ENCODE assay signal across 8 mouse cellular contexts in genomic region chr16:56075222-56076111, GRCm38 (mm10). TPM values are rescaled to one million over a fixed set of nuclear protein-coding genes. Genes with fewer than 3 reads are reported as not detected.
DNase-seq lines count a peak whose midpoint lies in the region; ATAC-seq and TF ChIP-seq lines count a peak whose summit lies in the region.

No protein-coding gene starts in this region.

- H3K4me3 ChIP-seq in lung, embryonic 14.5 days (ENCODE audit: low read depth, low read length), result peak overlapping the region; percentile 66
- peak overlapping the region; percentile 100 for H3K4me3 ChIP-seq in olfactory bulb, adult 2 months (ENCODE audit: insufficient read depth, low read depth, low read length)

- H3K27ac ChIP-seq in lung, embryonic 14.5 days (ENCODE audit: low read depth), result peak overlapping the region; percentile 77
- H3K27ac ChIP-seq in olfactory bulb, adult 2 months (ENCODE audit: insufficient read depth, low read depth, low read length), result peak overlapping the region; percentile 96

- H3K4me2 ChIP-seq in lung, embryonic 14.5 days, result peak overlapping the region; percentile 60

- DNase-seq in MN1 (ENCODE audit: low spot score), result peak; percentile 85
- DNase-seq in cerebellum, adult 8-10 months, result peak; percentile 84
- DNase-seq in forelimb bud, embryonic 11.5 days (ENCODE audit: low read depth, low spot score), result peak; percentile 89
- peak; percentile 77 to 79 for DNase-seq in layer of hippocampus, adult 8-10 months (ENCODE audit: low spot score in 2 of 2)
- DNase-seq in lung, embryonic 14.5 days, result peak; percentile 91
- DNase-seq in thymus, adult 18-20 months, result peak; percentile 70 to 80

- no peak for TF ChIP-seq CTCF in lung, embryonic 14.5 days (IDR thresholded peaks at IDR 0.05; ENCODE audit: low read depth)
- TF ChIP-seq CTCF in olfactory bulb, adult 2 months (IDR thresholded peaks at IDR 0.05; ENCODE audit: insufficient read depth, low read depth, low read length), result no peak

- H3K27me3 ChIP-seq in lung, embryonic 14.5 days (ENCODE audit: insufficient read depth, low read length), result no peaks in the 10 kb centered on the region

- peak overlapping the region; percentile 61 for H3K9ac ChIP-seq in lung, embryonic 14.5 days

- no peaks in the 10 kb centered on the region for H3K36me3 ChIP-seq in lung, embryonic 14.5 days (ENCODE audit: insufficient read depth)

- peak; percentile 84 to 86 for ATAC-seq in hematopoietic stem cell, adult 5-6 weeks (replicated peaks in 1 of 2; ENCODE audit: insufficient read depth in 1 of 2, low FRiP score in 2 of 2, low TSS enrichment in 1 of 2, low read depth in 1 of 2, poor library complexity in 2 of 2, severe bottlenecking in 2 of 2)
- peak; percentile 86 for ATAC-seq in lung, embryonic 14.5 days (ENCODE audit: insufficient read depth)

- TF ChIP-seq POLR2A in olfactory bulb, adult 2 months (IDR thresholded peaks at IDR 0.05; ENCODE audit: insufficient read depth, low read depth, low read length), result peak; percentile 42; the same call in 1 of the 2 replicates

- no peaks in the 10 kb centered on the region for H3K4me1 ChIP-seq in lung, embryonic 14.5 days (ENCODE audit: insufficient read depth)
- peaks cover 3% of the 10 kb centered on the region; the same call in 1 of the 2 replicates for H3K4me1 ChIP-seq in olfactory bulb, adult 2 months (ENCODE audit: control insufficient read depth, insufficient read depth, low read length)

- H3K9me3 ChIP-seq in lung, embryonic 14.5 days (ENCODE audit: low read depth, low read length), result no peaks in the 10 kb centered on the region

- under 1% methylated on average over 45 of the region's 66 CpGs for WGBS in lung, embryonic 14.5 days
- WGBS in olfactory bulb, adult 2 months, result under 1% methylated on average over 53 of the region's 66 CpGs

RNA-seq across cellular contexts. Expression of gene Senp7, which starts 27.3 kb away (rescaled TPM):
- 36.4 and 41.5 TPM in 2 replicates for total RNA-seq in hematopoietic stem cell, adult 5-6 weeks (2017)
- 10 to 100 TPM; 46.4 to 57.0 (median 52.0) TPM for total RNA-seq in layer of hippocampus, adult 8-10 months (2022)
- 29.6 and 30.3 TPM in 2 replicates for polyA plus RNA-seq in lung, embryonic 14.5 days (2014; fragmentation: Nextera tagmentation; extraction: Ambion mirVana)
- polyA plus RNA-seq in olfactory bulb, adult 2 months (2012; ENCODE audit: insufficient read depth, insufficient read length, low replicate concordance, missing spikeins), result not detected in 2 replicates

RNA-seq across cellular contexts. Expression of gene Trmt10c, which starts 37.8 kb away (rescaled TPM):
- total RNA-seq in hematopoietic stem cell, adult 5-6 weeks (2017), result 49.7 and 56.0 TPM in 2 replicates
- total RNA-seq in layer of hippocampus, adult 8-10 months (2022), result 10 to 100 TPM in 3 of 4 experiments, 1 to 10 TPM in 1; 7.8 to 10.6 (median 10.1) TPM
- polyA plus RNA-seq in lung, embryonic 14.5 days (2014; fragmentation: Nextera tagmentation; extraction: Ambion mirVana), result 27.5 and 30.2 TPM in 2 replicates
- not detected in 2 replicates for polyA plus RNA-seq in olfactory bulb, adult 2 months (2012; ENCODE audit: insufficient read depth, insufficient read length, low replicate concordance, missing spikeins)

RNA-seq across cellular contexts. Expression of gene Pcnp, which starts 45.9 kb away (rescaled TPM):
- 120 and 153 TPM in 2 replicates for total RNA-seq in hematopoietic stem cell, adult 5-6 weeks (2017)
- 100 to 1,000 TPM; 165 to 177 (median 172) TPM for total RNA-seq in layer of hippocampus, adult 8-10 months (2022)
- 231 and 252 TPM in 2 replicates for polyA plus RNA-seq in lung, embryonic 14.5 days (2014; fragmentation: Nextera tagmentation; extraction: Ambion mirVana)
- polyA plus RNA-seq in olfactory bulb, adult 2 months (2012; ENCODE audit: insufficient read depth, insufficient read length, low replicate concordance, missing spikeins), result not detected in 2 replicates

Comparison
In these comparisons a context has a peak if more than half of its experiments do, and no peak if none do; other contexts are left out.
1. Peak in every context shown above with its lines: DNase-seq, ATAC-seq, H3K4me3 ChIP-seq and H3K27ac ChIP-seq.